Mouse (Mus musculus) hindbrain, embryonic 16.5 days (tissue): ENCODE results near the gene Zc2hc1b. TPM values are rescaled to one million over a fixed set of nuclear protein-coding genes. Genes with fewer than 3 reads are reported as not detected.
A peak's percentile ranks its signal among the peaks of the same experiment; 100 is the strongest.

ENCODE experiments used
- ATAC-seq: fragments of 200-750 bp; cut with Nextera tagmentation; 2 replicates; pipeline ENCODE4 v1.8.0; 2017; ENCODE audit warnings: moderate TSS enrichment, moderate library complexity
- H3K27ac ChIP-seq: fragments of 300-500 bp; sonication (generic); 2 replicates; pipeline ENCODE4 v1.5.1; 2014; ENCODE audit warnings: low read depth, mild to moderate bottlenecking, control low read depth, low read length, moderate library complexity
- H3K27me3 ChIP-seq: fragments of 300-500 bp; sonication (generic); replicated peaks from 2 replicates; pipeline ENCODE4 v1.6.1; 2014; ENCODE audit warnings: low read length; ENCODE audit not compliant: control insufficient read depth, insufficient read depth
- H3K36me3 ChIP-seq: fragments of 300-500 bp; sonication (generic); 2 replicates; pipeline ENCODE4 v1.6.1; 2014; ENCODE audit warnings: mild to moderate bottlenecking, low read length, moderate library complexity, mixed read lengths; ENCODE audit not compliant: control insufficient read depth, insufficient read depth
- H3K4me1 ChIP-seq: fragments of 300-500 bp; sonication (generic); 2 replicates; pipeline ENCODE4 v1.6.1; 2014; ENCODE audit warnings: low read depth, low read length; ENCODE audit not compliant: control insufficient read depth, insufficient read depth
- H3K4me2 ChIP-seq: fragments of 300-500 bp; sonication (generic); 2 replicates; pipeline ENCODE4 v1.6.1; 2014; ENCODE audit warnings: mild to moderate bottlenecking, low read length, control low read depth, moderate library complexity
- H3K4me3 ChIP-seq: fragments of 300-500 bp; sonication (generic); 2 replicates; pipeline ENCODE4 v1.5.1; 2014; ENCODE audit warnings: mild to moderate bottlenecking, low read length, control low read depth, moderate library complexity
- H3K9ac ChIP-seq: fragments of 300-500 bp; sonication (generic); 2 replicates; pipeline ENCODE4 v1.6.1; 2014; ENCODE audit warnings: low read depth, mild to moderate bottlenecking, control low read depth, low read length, moderate library complexity
- H3K9me3 ChIP-seq: fragments of 300-500 bp; sonication (generic); 2 replicates; pipeline ENCODE4 v1.6.1; 2014; ENCODE audit warnings: mild to moderate bottlenecking, low read length, moderate library complexity; ENCODE audit not compliant: control insufficient read depth
- WGBS: fragments of 180-500 bp; shearing (Covaris S2); extraction: QIAGEN DNeasy Blood & Tissue Kit; methylation state at CpG from one replicate; pipeline ENCODE4 v1.1.7; 2014; 5-methylcytosine and 5-hydroxymethylcytosine counted together
- polyA plus RNA-seq: library from polyadenylated mRNA; unstranded; fragments of >200 nt; fragmentation: Nextera tagmentation; extraction: Ambion mirVana; gene quantifications from 2 replicates; pipeline ENCODE4 v1.2.1, GENCODE M21; 2015

Zc2hc1b gene
- polyA plus RNA-seq, 1 experiment from 2014 or later: not detected

GRCm38 (mm10) chr10:13109781-13110180, 68.0 kb downstream of the Zc2hc1b start:
- H3K4me2 ChIP-seq: no peak overlapping the region
- H3K36me3 ChIP-seq: no peaks in the 10 kb centered on the region
- no peaks in the 10 kb centered on the region for H3K27me3 ChIP-seq
- no peaks in the 10 kb centered on the region for H3K9me3 ChIP-seq
- no peak overlapping the region for H3K9ac ChIP-seq
- H3K4me3 ChIP-seq: no peak overlapping the region
- H3K4me1 ChIP-seq: peaks cover 5% of the 10 kb centered on the region; the same call in 1 of the 2 replicates
- 42% methylated on average over 1 of the region's 1 CpGs for WGBS
- H3K27ac ChIP-seq: no peak overlapping the region
- ATAC-seq: no peak

GRCm38 (mm10) chr10:13108847-13109246, 69.0 kb downstream of the Zc2hc1b start:
- Histone ChIP-seq H3K9me3 (no peaks in the 10 kb centered on the region), H3K4me2 (no peak overlapping the region), H3K4me1 (peaks cover 5% of the 10 kb centered on the region; the same call in 1 of the 2 replicates), H3K4me3 (no peak overlapping the region), H3K36me3 (no peaks in the 10 kb centered on the region), H3K27ac (no peak overlapping the region), H3K9ac (no peak overlapping the region), H3K27me3 (no peaks in the 10 kb centered on the region)
- 29% methylated on average over 4 of the region's 4 CpGs for WGBS
- ATAC-seq: no peak

- H3K9ac ChIP-seq: no peak overlapping the region
- no peaks in the 10 kb centered on the region for H3K27me3 ChIP-seq
- H3K9me3 ChIP-seq: no peaks in the 10 kb centered on the region
- H3K4me1 ChIP-seq: peaks cover 5% of the 10 kb centered on the region; the same call in 1 of the 2 replicates
- no peak overlapping the region for H3K27ac ChIP-seq
- peak; percentile 50; the same call in 1 of the 2 replicates for ATAC-seq
- WGBS: 10% methylated on average over 7 of the region's 7 CpGs
- no peaks in the 10 kb centered on the region for H3K36me3 ChIP-seq
- H3K4me2 ChIP-seq: no peak overlapping the region
- no peak overlapping the region for H3K4me3 ChIP-seq
Measured at GRCm38 (mm10) chr10:13108021-13108548, 69.7 kb downstream of the Zc2hc1b start.

- Histone ChIP-seq H3K4me1 (peaks cover 5% of the 10 kb centered on the region; the same call in 1 of the 2 replicates), H3K9me3 (no peaks in the 10 kb centered on the region), H3K4me2 (no peak overlapping the region), H3K9ac (no peak overlapping the region), H3K36me3 (no peaks in the 10 kb centered on the region), H3K27ac (no peak overlapping the region), H3K4me3 (no peak overlapping the region), H3K27me3 (no peaks in the 10 kb centered on the region)
- no peak for ATAC-seq
- WGBS: 68% methylated on average over 9 of the region's 9 CpGs
Measured at GRCm38 (mm10) chr10:13106909-13107624, 70.8 kb downstream of the Zc2hc1b start.

GRCm38 (mm10) chr10:13103838-13104237, 74.0 kb downstream of the Zc2hc1b start:
- Histone ChIP-seq H3K9ac (no peak overlapping the region), H3K4me1 (peaks cover 5% of the 10 kb centered on the region; the same call in 1 of the 2 replicates), H3K36me3 (no peaks in the 10 kb centered on the region), H3K9me3 (no peaks in the 10 kb centered on the region), H3K4me3 (no peak overlapping the region), H3K4me2 (no peak overlapping the region), H3K27me3 (no peaks in the 10 kb centered on the region), H3K27ac (no peak overlapping the region)
- no peak for ATAC-seq
- 81% methylated on average over 4 of the region's 4 CpGs for WGBS

- Histone ChIP-seq H3K27ac (no peak overlapping the region), H3K4me1 (no peaks in the 10 kb centered on the region), H3K4me3 (no peak overlapping the region), H3K9ac (no peak overlapping the region), H3K9me3 (no peaks in the 10 kb centered on the region), H3K27me3 (no peaks in the 10 kb centered on the region), H3K36me3 (no peaks in the 10 kb centered on the region), H3K4me2 (no peak overlapping the region)
- no peak for ATAC-seq
- WGBS: 72% methylated on average over 4 of the region's 4 CpGs
Measured at GRCm38 (mm10) chr10:13102360-13102759, 75.5 kb downstream of the Zc2hc1b start.

- no peaks in the 10 kb centered on the region for H3K27me3 ChIP-seq
- ATAC-seq: no peak
- no peak overlapping the region for H3K9ac ChIP-seq
- H3K4me1 ChIP-seq: no peaks in the 10 kb centered on the region
- H3K4me3 ChIP-seq: no peak overlapping the region
- H3K9me3 ChIP-seq: no peaks in the 10 kb centered on the region
- no peak overlapping the region for H3K4me2 ChIP-seq
- H3K27ac ChIP-seq: no peak overlapping the region
- 85% methylated on average over 6 of the region's 6 CpGs for WGBS
- H3K36me3 ChIP-seq: no peaks in the 10 kb centered on the region
Measured at GRCm38 (mm10) chr10:13100061-13100648, 77.7 kb downstream of the Zc2hc1b start.

Other genes with a start within 250 kb of the Zc2hc1b start
- 2.1 and 2.5 TPM in 2 replicates for gene Stx11, start 213.7 kb downstream of the Zc2hc1b start, polyA plus RNA-seq
- gene Sf3b5, start 172.7 kb downstream of the Zc2hc1b start, polyA plus RNA-seq: 22.5 and 25.3 TPM in 2 replicates
- 25.4 and 34.5 TPM in 2 replicates for gene Plagl1, start 117.5 kb downstream of the Zc2hc1b start, polyA plus RNA-seq
- 30.8 and 36.0 TPM in 2 replicates for gene Ltv1, start 15.1 kb upstream of the Zc2hc1b start, polyA plus RNA-seq